Mouse (Mus musculus): ENCODE measurements around the gene Nacc1.
"Not testable (repeated sequence)": the region's sequence is repeated elsewhere in the genome, so short reads cannot be mapped to it uniquely, and the experiment has no call there.

The Nacc1 gene

DNA sequence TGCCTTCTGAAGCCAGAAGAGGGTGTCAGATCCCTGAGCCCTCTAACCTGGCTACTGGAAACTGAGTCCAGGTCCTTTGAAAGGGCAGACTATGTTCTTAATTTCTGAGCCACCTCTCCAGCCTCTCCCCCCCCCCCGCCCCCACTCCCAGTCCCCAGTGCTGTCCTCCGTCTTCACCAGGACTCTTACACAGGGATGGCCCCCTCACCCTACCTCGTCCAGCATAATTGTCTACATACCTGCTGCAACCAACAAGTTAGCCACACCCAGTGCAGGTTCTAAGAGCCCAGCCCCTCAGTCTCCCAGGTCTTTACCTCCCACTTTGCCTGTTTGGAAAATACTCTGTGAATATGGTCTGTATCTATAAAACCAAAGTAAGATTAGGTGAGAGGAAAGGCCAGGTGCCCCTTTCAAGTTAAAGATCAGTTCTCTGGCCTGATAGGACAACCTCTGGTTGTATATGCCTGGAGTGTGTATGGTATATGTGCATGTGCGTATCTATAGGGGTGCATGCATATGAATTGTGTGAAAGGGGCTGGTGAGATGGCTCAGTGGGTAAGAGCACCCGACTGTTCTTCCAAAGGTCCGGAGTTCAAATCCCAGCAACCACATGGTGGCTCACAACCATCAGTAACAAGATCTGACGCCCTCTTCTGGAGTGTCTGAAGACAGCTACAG is 46.9 kb downstream of the Nacc1 start:
- in situ Hi-C loops (cut with MseI, MboI), result no loop called here

DNA sequence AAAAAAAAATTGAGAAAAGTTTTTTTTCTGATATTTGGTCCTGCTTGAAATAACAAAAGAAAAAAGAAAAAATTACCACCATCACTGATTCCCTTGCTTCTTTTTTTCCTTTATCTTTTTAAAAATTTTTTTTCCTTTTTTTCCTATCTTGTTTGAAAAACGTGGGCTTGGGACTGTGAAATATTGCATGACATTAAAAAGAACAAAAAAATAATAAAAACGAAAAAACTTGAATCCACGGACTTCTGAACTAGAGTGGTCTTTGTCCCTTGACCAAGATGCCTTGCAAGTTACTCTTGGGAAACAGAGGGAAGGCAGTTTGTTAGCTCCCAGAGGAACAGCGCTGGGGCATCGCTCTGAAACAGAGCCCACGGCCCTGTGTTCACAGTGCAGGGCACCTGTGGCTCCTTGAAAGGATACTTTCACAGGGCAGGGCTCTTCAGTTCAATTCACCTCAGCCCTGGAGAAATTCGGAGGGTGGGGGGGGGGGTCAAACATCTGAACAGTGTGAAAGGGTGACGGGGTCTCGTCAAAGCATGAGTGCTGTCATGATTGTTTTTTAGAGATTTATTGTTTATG is 47.6 kb downstream of the Nacc1 start:
- in situ Hi-C loops (cut with MseI, MboI), result no loop called here

DNA sequence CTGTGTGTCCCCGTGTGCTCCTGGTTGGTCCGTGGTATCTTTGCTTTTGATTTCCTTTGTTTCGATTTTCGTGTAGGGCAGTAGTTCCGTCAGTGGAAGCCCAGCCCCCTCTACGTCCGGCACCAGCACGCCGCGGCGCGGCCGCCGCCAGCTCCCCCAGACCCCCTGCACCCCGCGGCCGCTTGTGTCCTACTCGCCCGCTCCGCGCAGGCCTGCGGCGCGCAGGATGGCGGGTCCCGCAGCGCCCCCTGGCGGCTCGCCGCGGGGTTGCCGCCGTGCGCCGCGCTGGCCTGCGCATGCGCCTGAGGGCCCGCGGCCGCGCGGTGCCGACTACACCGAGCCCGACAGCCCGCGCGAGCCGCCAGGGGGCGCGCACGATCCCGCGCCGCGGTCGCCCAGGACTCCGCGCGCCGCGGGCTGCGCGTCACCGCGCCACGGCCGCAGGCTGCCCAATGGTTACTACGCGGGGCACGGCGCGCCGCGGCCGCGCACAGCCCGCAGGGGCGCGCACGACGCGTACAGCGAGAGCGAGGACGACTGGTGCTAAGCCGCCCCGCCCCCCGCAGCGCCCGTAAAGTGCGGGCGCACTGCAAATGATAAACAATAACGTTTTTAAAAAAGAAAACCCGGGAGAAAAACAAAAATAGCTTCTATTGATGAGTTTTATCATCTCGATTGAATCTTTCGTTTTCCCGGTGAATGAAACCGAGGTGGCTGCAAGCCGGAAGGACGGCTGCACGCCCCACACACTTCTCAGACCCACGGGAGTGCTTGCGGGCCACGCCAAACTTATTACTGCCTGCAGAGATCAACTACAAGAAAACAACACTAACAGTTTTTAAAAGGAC is 48.3 kb downstream of the Nacc1 start:
- in situ Hi-C loops (cut with MseI, MboI), result no loop called here

DNA sequence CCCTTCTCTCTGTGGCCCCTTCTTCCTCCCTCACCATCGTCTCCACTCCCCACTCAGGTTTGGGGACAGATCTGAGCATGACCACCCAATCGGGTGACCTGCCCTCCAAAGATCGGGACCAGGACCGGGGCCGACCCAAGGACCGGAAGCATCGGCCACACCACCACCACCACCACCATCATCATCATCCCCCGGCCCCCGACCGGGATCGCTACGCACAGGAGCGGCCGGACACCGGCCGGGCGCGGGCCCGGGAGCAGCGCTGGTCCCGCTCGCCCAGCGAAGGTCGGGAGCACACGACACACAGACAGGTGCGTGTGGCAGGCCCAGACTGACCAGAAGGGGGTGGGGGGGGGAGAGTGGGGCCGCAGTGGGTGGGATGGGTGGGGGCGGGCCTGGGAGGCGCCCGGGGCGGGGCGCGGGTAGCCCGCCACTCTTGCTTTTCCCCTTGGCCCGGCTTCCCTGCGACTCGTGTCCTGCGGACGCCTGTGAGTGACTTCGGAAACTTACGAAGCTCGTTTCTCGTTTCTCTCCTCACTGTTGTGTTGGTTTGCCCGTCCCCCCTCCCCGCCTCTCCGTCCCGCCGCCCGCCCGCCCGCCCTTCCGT is 49.0 kb downstream of the Nacc1 start:
- in situ Hi-C loops (cut with MseI, MboI), result no loop called here

DNA sequence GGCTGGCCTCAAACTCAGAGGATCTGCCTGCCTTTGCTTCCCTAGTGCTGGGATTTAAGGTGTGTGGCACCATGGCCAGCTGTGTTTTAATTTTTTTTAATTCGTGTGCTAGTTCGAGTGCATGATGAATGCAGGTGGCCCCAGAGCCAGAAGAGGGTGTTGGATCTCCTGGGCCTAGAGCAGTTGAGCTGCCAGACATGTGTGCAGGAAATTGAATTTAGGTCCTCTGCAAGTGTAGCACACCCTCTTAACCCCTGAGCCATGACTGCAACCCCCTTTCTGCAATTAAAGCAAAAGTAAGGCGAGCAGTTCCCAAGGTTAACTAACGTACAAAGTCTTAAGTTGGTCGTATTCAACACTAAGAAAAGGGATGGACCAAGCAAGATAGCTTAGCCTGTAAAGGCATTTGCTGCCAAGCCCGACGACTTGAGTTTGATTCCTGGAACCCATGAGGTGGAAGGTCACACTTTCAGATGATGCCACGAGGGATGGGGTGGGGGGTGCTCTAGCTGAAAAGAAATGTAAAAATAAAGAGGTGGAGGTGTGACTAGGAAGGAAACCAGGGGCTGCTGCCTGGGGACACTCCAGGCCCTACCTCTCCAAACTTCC is 49.6 kb downstream of the Nacc1 start:
- in situ Hi-C loops (cut with MseI, MboI), result no loop called here

DNA sequence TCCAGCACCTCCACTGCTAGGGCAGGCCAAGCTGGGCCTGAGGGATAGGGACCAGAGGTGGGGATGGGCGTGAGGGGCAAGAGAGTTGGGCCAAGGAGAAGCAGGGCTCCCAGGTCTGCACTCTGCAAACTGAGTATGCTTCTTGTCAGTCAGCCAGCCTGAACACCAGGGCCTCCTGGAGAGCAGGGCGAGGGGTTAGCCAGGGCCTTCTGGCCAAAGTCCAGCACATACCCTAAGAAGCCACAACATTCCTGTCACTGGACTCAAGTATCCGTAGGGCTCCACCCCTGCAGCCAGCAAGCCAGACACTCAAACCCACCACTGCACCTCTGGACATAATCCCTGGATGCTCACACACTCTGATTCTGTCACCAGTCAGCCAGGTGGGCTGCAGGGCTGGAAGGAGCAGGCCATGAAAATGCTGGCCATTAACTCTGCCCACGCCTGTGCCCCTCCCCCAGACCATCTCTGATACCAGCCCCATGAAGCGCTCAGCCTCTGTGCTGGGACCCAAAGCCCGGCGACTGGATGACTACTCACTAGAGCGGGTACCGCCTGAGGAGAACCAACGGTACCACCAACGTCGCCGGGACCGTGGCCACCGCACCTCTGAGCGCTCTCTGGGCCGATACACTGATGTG is 51.5 kb downstream of the Nacc1 start:
- in situ Hi-C loops (cut with MseI, MboI), result no loop called here

DNA sequence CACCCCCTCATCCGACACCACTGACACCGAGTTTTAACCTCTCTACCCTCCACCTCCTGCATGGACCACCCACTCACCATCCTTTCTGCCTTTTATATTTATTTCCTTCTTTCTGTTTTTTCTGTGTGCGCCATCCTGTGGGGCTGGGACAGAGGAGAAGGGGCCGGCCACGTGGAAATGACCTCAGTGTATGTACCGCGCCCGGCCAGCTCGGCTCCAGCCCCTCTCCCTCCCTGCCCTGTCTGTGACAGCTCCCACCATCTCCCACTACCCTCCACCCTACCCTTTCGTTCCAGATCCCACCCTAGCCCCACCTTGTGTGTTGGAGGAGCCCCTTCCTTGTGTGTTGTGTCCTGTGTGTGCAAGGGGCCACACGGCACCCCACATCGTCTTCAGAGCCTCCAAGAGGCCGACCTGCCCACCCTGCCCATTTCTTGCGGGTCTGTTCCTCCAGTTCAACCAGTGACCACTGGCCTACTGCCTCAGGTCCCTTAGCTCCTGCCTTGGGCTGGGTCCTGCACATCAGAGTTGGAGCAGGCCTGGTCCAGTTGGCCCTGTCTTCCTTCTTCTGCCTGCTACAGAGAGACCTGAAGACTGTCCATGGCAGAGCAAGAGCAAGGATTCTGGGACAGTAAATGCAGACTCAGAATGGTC is 52.1 kb downstream of the Nacc1 start:
- in situ Hi-C loops (cut with MseI, MboI), result no loop called here

DNA sequence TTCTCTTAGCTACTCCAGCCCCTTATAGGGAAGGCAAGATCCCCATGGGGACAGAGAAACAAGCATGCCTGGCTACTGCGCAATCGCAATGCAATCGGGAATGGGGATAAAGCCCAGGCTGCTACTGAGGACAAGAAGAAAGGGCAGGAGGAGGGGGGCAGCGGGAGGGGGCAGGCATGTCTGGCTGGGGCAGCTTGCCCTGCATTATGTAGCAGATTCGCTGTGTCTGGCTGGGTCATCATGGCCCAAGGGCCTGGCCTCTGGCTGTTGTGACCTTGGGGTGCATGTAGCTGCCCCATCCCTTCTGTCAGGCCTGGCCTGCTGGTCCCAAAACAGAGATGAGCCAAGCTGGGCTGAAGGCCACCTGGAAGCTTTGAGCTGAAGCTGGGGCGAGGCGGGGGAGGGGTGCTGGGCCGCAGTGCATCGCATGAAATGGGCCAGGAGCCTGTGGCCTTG is 52.8 kb downstream of the Nacc1 start:
- in situ Hi-C loops (cut with MseI, MboI), result no loop called here

DNA sequence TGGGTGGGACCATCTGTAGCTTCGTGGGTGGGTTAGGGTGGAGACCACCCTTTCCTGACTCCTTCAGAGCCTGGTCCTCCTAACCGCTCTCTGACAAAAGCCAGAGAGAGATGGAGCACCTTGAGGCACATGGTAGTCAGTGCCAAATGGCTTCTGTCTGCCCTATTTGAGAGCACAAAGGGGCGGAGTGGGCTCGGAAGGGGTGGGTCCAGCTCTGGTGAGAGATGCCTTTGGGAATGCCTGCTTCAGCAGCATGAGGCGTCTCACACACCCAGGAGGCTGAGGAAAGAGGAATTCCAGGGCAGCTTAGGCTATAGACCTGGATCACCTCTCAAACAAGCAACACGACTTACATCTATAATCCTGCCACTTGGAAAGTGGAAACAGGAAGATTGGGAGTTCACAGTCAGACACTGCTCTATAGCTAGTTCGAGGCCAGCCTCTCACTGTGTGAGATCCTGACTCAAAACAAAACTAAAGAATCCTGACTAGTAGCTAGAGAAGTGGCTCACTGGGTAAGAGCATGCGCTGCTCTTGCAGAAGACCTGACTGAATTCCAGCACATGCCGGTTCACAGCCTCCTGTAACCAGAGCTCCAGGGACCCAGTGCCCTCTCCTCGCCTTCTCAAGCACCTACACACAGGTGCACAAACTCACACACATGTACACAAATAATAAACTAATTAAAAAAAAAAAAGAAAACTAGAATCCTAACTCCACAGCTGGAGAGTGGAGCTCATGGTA is 53.6 kb downstream of the Nacc1 start:
- in situ Hi-C loops (cut with MseI, MboI), result no loop called here

DNA sequence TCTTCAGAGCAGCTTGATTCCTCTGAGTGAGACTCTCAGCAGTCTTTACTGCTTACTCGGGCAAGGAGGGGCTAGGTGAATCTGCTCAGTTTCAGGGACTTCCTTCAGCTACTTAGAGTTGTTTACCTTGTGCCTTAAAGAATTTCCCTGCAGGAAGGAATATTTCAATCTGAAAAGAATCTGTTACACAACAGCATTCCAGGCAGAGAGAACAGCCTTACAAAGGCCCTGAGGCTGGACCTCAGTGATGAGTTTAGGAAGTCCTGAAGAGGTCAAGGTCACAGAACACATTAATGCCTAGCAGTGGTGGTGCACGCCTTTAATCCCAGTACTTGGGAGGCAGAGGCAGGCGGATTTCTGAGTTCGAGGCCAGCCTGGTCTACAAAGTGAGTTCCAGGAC is 55.8 kb downstream of the Nacc1 start:
- in situ Hi-C loops (cut with MseI, MboI), result no loop called here

DNA sequence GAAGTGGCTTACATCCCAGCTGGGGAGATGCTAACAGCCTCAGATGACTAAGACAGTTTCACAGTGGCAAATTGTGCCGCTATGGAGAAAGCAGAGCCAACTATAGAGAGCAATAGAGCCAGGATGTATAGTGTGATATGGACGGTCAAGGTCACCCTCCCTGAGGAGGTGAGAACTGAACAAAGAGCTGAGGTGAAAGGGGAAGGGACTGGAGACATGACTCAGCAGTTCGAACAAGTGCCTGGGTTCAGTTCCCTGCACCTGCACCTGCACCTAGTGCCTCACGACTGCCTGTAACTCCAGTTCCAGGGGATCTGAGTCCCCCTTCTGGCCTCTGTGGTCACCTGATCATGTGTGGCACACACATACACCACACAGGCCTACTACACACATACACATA is 57.5 kb downstream of the Nacc1 start:
- in situ Hi-C loops (cut with MseI, MboI), result no loop called here

DNA sequence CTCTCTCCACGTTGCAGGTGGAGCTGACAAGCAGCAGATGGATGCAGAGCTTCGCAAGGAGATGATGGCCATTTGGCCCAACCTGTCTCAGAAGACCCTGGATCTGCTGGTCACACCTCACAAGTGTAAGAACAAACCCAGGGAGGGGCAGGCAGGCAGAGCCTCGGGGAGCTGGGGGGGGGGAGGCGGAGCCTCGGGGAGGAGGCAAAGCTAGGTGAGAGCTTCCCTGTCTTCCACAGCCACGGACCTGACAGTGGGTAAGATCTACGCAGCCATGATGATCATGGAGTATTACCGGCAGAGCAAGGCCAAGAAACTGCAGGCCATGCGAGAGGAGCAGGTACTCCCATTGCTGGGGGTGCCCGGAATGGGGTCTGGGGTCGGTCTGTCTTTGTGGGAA is 58.1 kb downstream of the Nacc1 start:
- in situ Hi-C loops (cut with MseI, MboI), result no loop called here

DNA sequence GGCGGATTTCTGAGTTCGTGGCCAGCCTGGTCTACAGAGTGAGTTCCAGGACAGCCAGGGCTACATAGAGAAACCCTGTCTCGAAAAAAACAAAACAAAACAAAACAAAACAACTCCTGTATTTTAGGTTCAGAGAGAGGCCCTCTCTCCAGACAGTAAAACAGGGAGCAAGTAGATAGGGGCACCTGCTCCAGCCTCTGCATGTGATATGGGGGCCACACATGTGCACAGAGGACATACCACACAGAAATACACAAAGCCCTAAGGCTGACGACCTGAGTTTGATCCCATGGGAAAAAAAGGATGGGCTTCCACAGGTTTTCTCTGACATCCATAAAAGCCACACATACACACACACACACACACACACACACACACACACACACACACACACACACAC is 64.2 kb downstream of the Nacc1 start:
- in situ Hi-C loops (cut with MseI, MboI), result not testable (repeated sequence)

DNA sequence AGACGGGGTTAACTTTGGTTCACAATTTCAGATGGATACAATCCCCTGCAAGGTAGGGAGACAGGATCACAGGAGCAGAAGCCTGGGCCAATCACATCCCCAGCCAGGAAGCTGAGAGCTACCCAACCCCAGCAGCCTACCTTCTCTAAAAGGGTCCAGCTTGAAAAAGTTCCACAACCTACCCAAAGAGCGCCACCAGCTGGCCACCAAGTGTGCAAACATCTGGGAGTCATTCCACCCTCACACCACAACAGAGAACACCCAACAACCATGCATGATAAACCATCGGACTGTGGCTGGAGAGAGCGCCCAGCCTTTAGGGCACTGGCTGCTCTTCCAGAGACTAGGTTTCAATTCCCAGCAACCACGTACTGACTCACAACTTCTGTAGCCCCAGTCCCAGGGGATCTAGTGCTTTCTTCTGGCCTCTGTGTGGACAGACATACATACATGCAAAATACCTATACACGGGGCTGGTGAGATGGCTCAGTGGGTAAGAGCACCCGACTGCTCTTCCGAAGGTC is 66.5 kb downstream of the Nacc1 start:
- in situ Hi-C loops (cut with MseI, MboI), result no loop called here
